Mouse (Mus musculus) frontal cortex, adult (tissue): ENCODE measurements around the gene Ppp2r1b.
"Not testable (repeated sequence)": the region's sequence is repeated elsewhere in the genome, so short reads cannot be mapped to it uniquely, and the experiment has no call there.

Experiments used
- ATAC-seq: cut with Nextera tagmentation; 2 replicates; pipeline ENCODE4 v1.9.2; 2017; ENCODE audit warnings: mild to moderate bottlenecking, moderate library complexity, mixed read lengths; ENCODE audit not compliant: low TSS enrichment

Gene Ppp2r1b

DNA sequence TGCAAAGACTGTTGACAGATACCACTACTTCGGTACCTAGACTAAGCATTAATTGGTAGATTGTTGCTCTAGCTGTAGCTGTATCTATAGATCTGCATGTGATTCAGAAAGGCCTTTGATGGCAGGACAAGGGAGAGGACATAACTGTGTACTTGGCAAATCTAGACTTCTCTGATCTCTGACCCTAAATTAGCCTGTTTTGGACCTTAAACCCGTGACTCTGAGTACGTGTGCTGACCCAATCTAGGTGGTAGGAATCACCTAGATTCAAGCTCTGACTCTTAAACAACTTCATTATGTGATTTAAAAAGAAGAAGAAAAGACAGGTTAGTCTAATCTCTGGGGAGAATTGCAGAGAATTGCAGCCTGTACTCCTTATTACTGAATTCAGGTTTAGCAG is at the start of gene Ppp2r1b:
Gene Ppp2r1b, plus strand, starts transcription at position 221 of the 400 bp plus-strand sequence.
- ATAC-seq, result no peak

DNA sequence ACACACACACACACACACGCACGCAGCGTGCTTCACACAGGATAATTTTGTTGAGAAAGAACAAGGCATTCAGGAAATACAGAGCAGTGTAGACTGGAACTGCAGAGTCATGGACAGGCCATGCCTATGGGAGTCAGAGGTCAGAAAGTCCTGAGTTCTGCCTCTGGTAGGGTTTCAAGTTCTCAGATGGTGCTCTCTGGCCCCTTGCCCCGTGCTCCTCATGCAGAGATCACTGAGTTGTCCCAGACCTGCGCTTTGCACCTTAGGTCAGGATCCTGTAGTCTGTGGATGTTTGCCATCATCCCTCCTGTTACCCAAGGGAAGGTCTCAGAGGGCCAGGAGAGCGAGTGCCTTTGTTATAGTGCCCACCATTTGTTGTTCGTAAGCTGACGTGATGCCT is 48.3 kb upstream of the Ppp2r1b start:
- ATAC-seq, result no peak

DNA sequence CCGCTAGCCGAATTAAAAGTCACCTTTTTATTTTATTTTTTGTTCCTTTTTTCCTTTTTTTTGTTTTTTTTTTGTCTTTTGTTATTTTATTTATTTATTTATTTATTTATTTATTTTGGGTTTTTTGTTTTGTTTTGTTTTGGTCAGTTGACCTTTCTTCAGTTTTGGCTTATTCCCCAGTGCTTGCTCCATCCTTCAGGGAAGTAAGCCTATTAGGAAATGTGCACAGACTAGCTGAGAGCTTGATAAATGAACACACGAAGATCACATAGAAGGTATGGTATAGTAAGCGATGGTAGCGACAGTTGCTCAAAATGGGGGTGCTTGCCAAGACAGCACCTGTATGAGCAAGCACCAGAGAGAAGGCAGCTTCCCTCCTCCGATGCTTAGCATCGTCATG is 47.5 kb upstream of the Ppp2r1b start:
- ATAC-seq, result no peak

GRCm38 (mm10) chr9:50798368-50798767 is 46.7 kb upstream of the Ppp2r1b start:
- ATAC-seq, result no peak

- no peak; the same call in 1 of the 2 replicates for ATAC-seq
These were observed 44.1 kb upstream of the Ppp2r1b start for GRCm38 (mm10) chr9:50800985-50801384.

DNA sequence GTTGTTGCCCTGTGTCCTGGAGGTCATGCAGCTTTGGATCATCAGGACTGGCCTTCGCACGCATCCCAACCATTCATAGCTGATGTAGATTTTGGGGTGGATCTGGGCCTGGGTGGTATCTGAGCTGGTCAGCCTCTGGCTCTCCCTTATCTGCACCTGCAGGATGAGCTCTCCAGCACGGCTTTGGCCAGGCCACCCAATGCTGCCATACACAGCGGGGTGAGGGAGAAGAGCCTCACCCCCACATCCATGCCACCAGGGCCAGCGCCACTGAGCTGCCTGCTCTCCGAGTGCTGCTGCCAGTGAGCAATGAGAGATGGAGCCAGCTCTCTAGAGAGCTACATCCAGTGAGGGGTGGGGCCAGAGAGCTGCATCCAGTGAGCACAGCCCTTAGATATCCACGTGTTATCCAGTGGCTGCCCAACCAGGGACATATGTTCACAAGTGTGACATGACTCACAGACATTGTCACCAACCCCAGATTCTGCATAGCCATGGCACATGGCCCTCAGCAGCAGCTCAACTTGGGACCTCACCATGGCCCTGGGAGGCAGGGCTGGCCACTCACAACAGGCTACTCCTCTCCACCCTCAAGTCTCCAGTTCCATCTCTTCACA is 41.9 kb upstream of the Ppp2r1b start:
- no peak for ATAC-seq

- no peak for ATAC-seq
These were observed 36.6 kb upstream of the Ppp2r1b start for GRCm38 (mm10) chr9:50808471-50808870.

GRCm38 (mm10) chr9:50809146-50809545 is 36.0 kb upstream of the Ppp2r1b start:
- ATAC-seq, result no peak

DNA sequence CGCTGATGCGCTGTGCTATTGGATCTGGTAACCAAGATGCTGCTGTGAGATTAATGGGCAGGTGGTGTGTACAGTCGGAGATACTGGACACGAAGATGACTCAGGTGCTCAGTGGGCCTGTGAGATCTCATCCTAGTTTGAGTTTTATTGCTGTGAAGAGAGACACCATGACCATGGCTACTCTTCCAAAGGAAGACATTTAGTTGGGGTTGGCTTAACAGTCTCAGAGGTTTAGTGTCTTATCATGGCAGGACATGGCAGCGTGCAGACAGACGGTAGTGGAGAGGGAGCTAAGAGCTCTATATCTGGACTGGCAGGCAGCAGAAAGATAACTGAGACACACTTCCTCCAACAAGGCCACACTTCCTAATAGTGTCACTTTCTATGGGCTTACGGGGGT is 33.9 kb upstream of the Ppp2r1b start:
- ATAC-seq, result no peak

DNA sequence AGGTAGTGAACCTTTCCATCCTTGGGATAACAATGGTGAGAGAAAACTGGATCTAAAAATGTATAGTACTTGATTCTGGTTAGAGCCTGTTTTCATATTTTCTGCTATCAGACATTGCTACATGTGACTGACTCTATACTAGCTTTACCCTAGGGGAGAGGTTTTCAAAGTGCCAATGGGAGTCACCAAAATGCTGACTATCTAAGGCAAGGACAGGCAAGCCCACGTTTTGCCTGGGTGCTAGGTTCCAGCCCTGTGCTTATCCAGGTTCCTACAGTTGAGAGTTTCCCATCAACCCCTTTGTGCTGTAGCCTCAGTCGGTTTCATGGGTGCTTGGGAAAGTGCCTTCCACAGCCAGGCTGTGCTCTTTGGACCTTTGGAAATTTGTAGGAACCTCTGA is 33.4 kb upstream of the Ppp2r1b start:
- no peak for ATAC-seq

- no peak for ATAC-seq
These were observed 31.3 kb upstream of the Ppp2r1b start for GRCm38 (mm10) chr9:50813796-50814195.

DNA sequence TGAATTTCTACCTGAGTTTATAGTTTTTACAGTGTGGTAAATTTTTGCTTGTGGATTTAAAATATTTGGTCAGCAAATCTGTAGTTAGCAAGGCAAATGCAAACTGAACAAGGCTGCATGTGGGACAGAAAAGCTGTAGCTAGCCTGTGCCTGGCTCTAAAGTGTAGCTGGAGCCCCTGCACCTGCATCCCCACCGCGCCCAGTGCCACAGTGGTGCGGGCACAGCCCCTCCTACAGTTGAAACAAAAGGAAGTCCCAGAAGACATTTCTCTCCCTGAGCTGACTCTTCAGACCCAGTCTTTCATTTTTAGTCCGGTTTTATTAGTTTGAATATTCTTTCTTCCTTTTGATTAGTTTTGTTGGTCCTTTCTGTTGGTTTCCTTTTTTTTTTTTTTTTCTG is 29.4 kb upstream of the Ppp2r1b start:
- no peak for ATAC-seq

DNA sequence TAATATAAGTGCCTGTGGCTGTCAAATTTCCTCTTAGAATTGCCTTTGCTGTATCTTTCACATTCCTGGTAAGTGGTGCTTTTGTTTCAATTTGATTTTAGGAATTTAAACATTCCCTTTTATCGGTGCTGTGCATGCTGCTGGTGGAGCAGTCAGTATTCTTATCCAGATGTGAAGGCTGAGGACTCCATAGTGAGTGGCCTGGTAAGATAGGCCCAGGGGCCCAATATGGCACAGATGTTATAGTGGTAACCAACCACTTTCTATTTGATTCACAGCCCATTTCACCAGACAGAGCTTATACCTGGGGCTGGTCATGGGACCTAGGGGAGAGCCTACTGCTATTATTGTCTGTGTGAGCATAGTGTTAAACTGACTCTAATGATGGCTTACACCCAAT is 28.6 kb upstream of the Ppp2r1b start:
- ATAC-seq, result no peak

DNA sequence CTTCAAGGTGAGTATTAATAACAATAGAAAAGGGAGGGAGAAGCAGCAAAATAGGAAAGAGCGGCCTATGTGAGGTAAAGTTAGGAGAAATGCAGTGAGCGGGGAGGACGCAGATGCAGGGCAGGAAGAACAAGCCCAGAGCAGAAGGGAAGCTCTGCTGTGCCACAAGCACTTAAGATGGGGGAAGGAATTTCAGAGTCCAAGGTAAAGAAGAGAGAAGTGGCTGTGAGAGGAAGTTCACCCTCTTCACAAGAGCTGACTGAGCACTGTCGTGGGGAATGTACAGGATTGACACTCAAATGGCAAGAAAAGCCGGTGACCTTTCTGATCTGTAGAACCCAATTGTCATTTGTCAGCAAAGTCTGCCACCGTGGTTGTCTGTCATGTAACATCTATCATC is 27.1 kb upstream of the Ppp2r1b start:
- no peak for ATAC-seq

- peak; percentile 89 for ATAC-seq
These were observed 25.4 kb upstream of the Ppp2r1b start for GRCm38 (mm10) chr9:50819716-50820115.

- ATAC-seq, result no peak
These were observed 23.4 kb upstream of the Ppp2r1b start for GRCm38 (mm10) chr9:50821651-50822050.

- ATAC-seq, result peak; percentile 38; the same call in 1 of the 2 replicates
These were observed 22.9 kb upstream of the Ppp2r1b start for GRCm38 (mm10) chr9:50822216-50822615.

DNA sequence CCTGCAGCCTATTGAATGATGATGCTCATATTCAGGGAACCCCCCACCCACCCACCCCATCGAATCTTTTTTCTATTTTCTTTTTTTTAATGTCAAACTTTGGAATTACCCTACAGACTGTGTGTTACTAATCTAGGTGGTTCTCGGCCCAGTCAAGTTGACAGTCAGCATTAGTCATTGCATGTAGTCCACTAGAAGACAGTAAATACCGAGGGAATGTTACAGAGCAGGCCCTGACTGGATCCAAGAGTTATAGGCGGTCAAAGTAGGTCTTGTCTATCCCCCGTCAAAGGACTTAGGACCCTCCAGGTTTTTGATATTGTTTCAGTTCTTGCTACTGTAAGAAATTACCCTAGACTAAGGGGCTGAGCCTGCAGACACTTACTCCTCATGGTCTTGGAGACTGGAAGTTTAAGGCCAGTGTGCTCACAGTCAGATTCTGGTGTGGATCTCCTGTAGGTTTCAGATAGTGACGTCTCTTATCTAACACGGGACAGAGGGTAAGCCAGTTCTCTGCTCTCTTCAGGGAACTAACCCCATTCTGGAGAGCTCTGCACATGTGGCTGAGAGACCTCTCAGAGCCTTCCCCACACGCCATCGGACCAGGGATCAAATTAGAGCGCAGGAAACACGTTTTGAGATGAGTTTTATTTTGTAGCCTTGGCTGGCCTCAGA is 21.2 kb upstream of the Ppp2r1b start:
- no peak for ATAC-seq

DNA sequence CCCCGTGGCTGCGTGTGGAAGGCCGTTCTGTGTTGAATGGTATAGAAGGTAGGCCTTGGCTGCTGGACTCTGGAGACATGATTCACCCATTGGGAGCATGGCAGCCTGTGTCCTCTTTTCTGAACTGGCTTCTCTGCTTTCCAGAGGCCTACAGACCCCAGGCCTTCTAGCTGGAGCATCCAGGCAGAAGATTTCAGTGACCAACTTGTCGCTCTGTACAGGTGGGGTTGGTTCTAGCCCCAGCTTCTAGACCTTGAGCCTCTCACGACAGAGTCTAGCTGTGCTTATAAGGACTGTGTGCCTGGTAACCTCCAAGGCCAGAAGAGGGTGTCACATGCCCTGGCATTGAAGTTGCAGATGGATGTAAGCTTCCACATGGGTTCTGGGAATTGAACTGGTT is 13.6 kb upstream of the Ppp2r1b start:
- ATAC-seq, result no peak

GRCm38 (mm10) chr9:50832162-50832561 is 12.9 kb upstream of the Ppp2r1b start:
- ATAC-seq, result peak; percentile 58; the same call in 1 of the 2 replicates

- not testable (repeated sequence) for ATAC-seq
These were observed 12.5 kb upstream of the Ppp2r1b start for GRCm38 (mm10) chr9:50832582-50832981.

- no peak for ATAC-seq
These were observed 11.3 kb upstream of the Ppp2r1b start for GRCm38 (mm10) chr9:50833786-50834185.

DNA sequence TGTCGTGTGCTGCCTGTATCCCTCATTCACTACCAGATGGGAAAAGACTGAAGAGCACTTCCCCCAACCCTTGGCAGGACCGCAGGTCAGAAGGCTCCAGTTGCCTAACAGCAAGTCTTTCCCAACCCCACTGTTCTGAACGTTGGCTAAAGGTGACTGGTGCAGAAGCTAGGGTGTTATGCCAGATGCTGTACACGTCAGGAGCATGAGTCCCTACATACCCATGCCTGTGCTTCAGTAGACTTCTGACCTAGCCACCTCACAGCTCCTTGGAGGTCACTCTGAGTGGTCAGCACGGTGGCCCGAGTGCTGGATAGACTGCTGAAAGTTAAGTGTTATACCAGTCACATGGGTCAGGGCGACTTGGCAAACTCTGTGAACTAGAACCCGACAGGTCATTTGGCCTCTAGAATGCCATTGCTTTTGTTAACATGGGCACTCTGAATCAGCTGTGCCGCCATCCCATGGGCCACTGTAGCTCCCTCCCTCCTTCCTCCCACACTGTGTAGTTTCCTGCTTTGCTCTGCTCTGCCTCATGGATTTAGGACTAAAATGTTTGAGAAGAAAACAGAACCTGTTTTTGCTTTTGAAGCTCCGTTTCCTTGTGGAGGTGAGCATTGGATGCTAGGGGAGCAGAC is 9.9 kb upstream of the Ppp2r1b start:
- ATAC-seq, result no peak
